Mouse (Mus musculus) heart, postnatal 0 days (tissue): ENCODE data around the gene Atp10a. TPM values are rescaled to one million over a fixed set of nuclear protein-coding genes. Genes with fewer than 3 reads are reported as not detected.
A peak's percentile ranks its signal among the peaks of the same experiment; 100 is the strongest.
"Not testable (repeated sequence)": the region's sequence is repeated elsewhere in the genome, so short reads cannot be mapped to it uniquely, and the experiment has no call there.

Experiments used
- ATAC-seq: fragments of 200-750 bp; cut with Nextera tagmentation; 2 replicates; pipeline ENCODE4 v1.8.0; 2017; ENCODE audit warnings: low read depth, moderate number of reproducible peaks, moderate library complexity; ENCODE audit not compliant: insufficient read depth
- DNase-seq: peaks from one replicate; pipeline ENCODE4 v3.0.0-alpha.2; 2016; ENCODE audit warnings: low spot score
- H3K27ac ChIP-seq: fragments of 300-500 bp; sonication (generic); 2 replicates; pipeline ENCODE4 v1.5.1; 2014; ENCODE audit warnings: low read depth, mild to moderate bottlenecking
- H3K27me3 ChIP-seq: fragments of 300-500 bp; sonication (generic); 2 replicates; pipeline ENCODE4 v1.6.1; 2014; ENCODE audit warnings: low read length, mixed read lengths; ENCODE audit not compliant: control insufficient read depth, insufficient read depth
- H3K36me3 ChIP-seq: fragments of 300-500 bp; sonication (generic); replicated peaks from 2 replicates; pipeline ENCODE4 v1.6.1; 2014; ENCODE audit warnings: low read length, mixed read lengths; ENCODE audit not compliant: control insufficient read depth, insufficient read depth
- H3K4me1 ChIP-seq: fragments of 300-500 bp; sonication (generic); 2 replicates; pipeline ENCODE4 v1.6.1; 2014; ENCODE audit warnings: antibody characterized with exemption; ENCODE audit not compliant: control insufficient read depth, insufficient read depth
- H3K4me2 ChIP-seq: fragments of 300-500 bp; sonication (generic); 2 replicates; pipeline ENCODE4 v1.6.1; 2014; ENCODE audit warnings: low read depth, mild to moderate bottlenecking, low read length, moderate library complexity
- H3K4me3 ChIP-seq: fragments of 300-500 bp; sonication (generic); 2 replicates; pipeline ENCODE4 v1.5.1; 2014; ENCODE audit warnings: low read depth, low read length
- H3K9ac ChIP-seq: fragments of 300-500 bp; sonication (generic); replicated peaks from 2 replicates; pipeline ENCODE4 v1.6.1; 2014; ENCODE audit warnings: low read depth, low read length, mixed read lengths
- H3K9me3 ChIP-seq: fragments of 300-500 bp; sonication (generic); replicated peaks from 2 replicates; pipeline ENCODE4 v1.6.1; 2016; ENCODE audit warnings: low read length; ENCODE audit not compliant: control insufficient read depth
- CTCF ChIP-seq: IDR thresholded peaks from 2 replicates; pipeline ENCODE4 v1.5.1; 2016; ENCODE audit warnings: antibody characterized with exemption, control low read depth, low read depth
- EP300 ChIP-seq: IDR thresholded peaks from 2 replicates; pipeline ENCODE4 v1.6.1; 2016; ENCODE audit warnings: antibody characterized with exemption, low read depth
- WGBS: fragments of 180-500 bp; shearing (Covaris S2); extraction: QIAGEN DNeasy Blood & Tissue Kit; methylation state at CpG from one replicate; pipeline ENCODE4 v1.1.7; 2014; 5-methylcytosine and 5-hydroxymethylcytosine counted together
- polyA plus RNA-seq: library from polyadenylated mRNA; unstranded; fragments of >200 nt; fragmentation: Nextera tagmentation; extraction: Ambion mirVana; gene quantifications from 2 replicates; pipeline ENCODE4 v1.2.1, GENCODE M21; 2015
- total RNA-seq: library from RNA; depleted of rRNA; stranded (reverse); fragments of >200 nt; gene quantifications from 2 replicates; pipeline ENCODE4 v1.2.3, GENCODE M21; 2014; ENCODE audit warnings: low replicate concordance

Atp10a gene
- total and polyA plus RNA-seq, 2 experiments from 2014 or later: 0.41 to 3.1 TPM

DNA sequence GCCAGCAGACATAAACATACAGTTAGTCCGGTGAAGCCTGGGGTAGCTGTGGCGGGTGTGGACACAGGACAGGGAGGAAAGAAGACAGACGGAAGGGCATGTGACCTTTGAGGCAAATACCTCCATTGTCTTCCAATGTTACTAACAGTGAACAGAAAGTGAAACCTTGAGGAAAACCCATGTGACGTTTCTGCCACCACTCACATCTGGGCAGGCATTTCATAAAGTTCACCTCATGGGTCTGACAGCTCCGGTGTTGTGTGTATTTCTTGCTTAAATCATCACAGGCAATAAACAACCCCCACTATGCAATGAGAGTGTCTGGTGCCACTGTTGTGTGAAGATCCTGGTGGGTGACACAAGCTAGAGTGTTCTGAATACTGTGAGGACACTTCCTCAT lies 173.1 kb downstream of the Atp10a start:
- TF ChIP-seq CTCF (no peak), EP300 (no peak)

DNA sequence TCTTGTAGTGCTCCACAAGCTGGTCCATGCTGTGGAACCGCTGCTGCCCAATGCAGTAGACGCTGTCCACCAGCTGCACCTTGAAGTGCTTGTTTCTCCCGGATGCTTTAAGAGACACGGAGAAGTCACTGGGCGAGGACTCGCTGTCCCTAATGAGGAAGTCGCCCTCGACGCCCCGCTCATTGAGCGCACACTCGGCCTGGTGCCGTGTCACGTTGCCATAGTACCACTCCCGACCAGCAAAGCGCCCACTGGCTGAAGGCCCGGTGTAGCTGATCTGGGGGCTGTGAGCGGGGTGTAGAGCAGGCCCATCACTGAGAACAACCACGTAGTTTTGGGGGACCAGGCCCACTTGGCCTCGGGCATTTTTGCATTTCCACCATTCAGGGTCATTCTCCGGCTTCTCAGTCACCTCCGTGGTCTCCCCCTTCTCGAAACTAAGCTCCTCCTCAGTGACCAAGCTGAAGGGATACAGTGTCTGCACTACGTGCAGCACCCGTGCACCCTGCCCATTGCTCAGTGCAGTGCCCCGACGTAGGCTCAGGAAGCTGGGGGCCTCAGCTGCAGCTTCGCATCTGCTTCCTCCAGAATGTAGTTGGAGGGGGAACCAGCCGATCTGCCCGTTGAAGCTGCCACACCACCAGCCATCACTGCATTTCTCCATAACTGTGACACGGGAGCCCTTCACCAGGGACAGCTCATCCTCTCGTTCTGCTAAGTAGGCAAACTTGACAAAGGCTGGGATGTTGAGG lies 181.1 kb downstream of the Atp10a start:
- WGBS: 88% methylated on average over 32 of the region's 32 CpGs
- not testable (repeated sequence) for H3K9me3 ChIP-seq, DNase-seq, H3K4me2 ChIP-seq, H3K4me3 ChIP-seq, ATAC-seq, H3K27me3 ChIP-seq, H3K27ac ChIP-seq, H3K9ac ChIP-seq, H3K36me3 ChIP-seq
- peaks cover 10% of the 10 kb centered on the region for H3K4me1 ChIP-seq

More for the DNA sequence above, 173.1 kb downstream of the Atp10a start:
- Histone ChIP-seq H3K27ac (no peak overlapping the region), H3K4me3 (no peak overlapping the region), H3K36me3 (peaks cover 7% of the 10 kb centered on the region; the same call in 1 of the 2 replicates), H3K4me1 (peaks cover 5% of the 10 kb centered on the region), H3K27me3 (no peaks in the 10 kb centered on the region), H3K4me2 (no peak overlapping the region), H3K9me3 (no peaks in the 10 kb centered on the region), H3K9ac (no peak overlapping the region)
- DNase-seq (no peak), ATAC-seq (peak; percentile 20; the same call in 1 of the 2 replicates)
- WGBS: 60% methylated on average over 5 of the region's 5 CpGs

DNA sequence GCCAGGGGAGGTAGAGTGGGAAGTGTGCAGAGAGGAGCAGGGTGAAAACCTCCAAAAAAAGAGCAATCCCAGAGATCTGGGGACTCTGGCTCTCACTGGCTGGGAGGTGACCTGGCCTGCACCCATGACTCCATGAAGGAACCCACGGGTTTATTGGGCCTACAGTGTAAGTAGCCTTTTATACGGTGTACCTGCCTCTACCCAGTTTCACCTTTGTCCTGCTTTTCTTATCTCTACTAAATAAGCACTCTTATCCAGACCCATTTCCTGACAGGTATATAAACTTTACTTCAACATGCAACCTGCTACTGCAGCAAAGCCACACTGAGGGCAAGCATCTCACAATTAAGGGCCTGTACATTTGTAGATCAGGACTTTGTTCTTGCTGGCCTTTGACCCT lies 184.4 kb downstream of the Atp10a start:
- DNase-seq: no peak
- no peaks in the 10 kb centered on the region for H3K9me3 ChIP-seq
- no peaks in the 10 kb centered on the region for H3K27me3 ChIP-seq
- no peak for TF ChIP-seq CTCF
- TF ChIP-seq EP300: no peak
- H3K9ac ChIP-seq: no peak overlapping the region
- no peak overlapping the region for H3K4me2 ChIP-seq
- ATAC-seq: no peak
- no peak overlapping the region for H3K4me3 ChIP-seq
- 72% methylated on average over 2 of the region's 2 CpGs for WGBS
- H3K27ac ChIP-seq: no peak overlapping the region
- peaks cover 37% of the 10 kb centered on the region for H3K4me1 ChIP-seq
- H3K36me3 ChIP-seq: no peaks in the 10 kb centered on the region

DNA sequence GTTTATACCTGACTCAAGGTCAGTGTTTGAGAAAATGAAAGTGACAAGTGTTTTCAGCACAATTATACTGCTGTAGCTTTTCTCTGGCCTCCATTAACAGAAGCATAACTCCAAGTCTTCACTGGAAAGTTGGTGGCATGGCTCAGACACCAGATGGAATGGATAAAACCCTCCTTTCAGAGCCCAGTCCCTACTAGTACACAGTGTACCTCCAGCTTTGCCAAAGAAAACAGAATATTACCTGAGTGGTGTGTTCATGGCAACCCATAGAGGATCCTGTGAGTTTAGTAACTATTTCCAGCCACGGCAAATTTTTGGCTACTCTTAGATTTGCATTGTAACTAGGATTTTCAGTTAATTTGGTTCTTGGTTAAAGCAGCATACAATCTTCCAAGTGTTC lies 185.1 kb downstream of the Atp10a start:
- Histone ChIP-seq H3K36me3 (no peaks in the 10 kb centered on the region), H3K27me3 (no peaks in the 10 kb centered on the region), H3K4me2 (no peak overlapping the region), H3K9ac (no peak overlapping the region), H3K9me3 (no peaks in the 10 kb centered on the region), H3K4me1 (peaks cover 37% of the 10 kb centered on the region), H3K4me3 (no peak overlapping the region), H3K27ac (peak overlapping the region; percentile 36; the same call in 1 of the 2 replicates)
- WGBS: 82% methylated on average over 1 of the region's 1 CpGs
- no peak for TF ChIP-seq CTCF
- TF ChIP-seq EP300: no peak
- ATAC-seq (no peak), DNase-seq (no peak)

DNA sequence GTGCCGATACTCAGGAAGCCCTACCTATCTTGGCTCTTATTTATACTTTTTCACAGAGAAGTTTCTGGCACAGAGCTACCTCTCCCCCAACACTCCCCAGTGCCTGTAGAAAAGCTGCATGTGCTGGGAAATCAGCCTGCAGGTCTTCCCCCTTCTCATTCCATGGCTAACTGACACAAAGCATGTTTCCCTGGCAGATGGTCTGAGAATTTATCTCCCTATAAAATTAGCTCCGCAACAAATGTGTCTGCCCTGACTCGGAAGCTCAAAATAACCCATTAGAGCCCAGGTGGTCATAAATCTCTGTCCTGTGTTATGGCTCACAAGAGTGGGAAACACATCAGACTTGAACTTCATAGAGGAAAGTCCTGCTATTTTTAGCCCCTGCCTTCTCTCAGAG lies 186.9 kb downstream of the Atp10a start:
- peak overlapping the region; percentile 7; the same call in 1 of the 2 replicates for H3K4me2 ChIP-seq
- TF ChIP-seq EP300 (no peak), CTCF (no peak)
- peak overlapping the region; percentile 37; the same call in 1 of the 2 replicates for H3K9ac ChIP-seq
- peaks cover 37% of the 10 kb centered on the region for H3K4me1 ChIP-seq
- H3K9me3 ChIP-seq: no peaks in the 10 kb centered on the region
- 7% methylated on average over 3 of the region's 3 CpGs for WGBS
- ATAC-seq (peak; percentile 60), DNase-seq (peak; percentile 78)
- no peaks in the 10 kb centered on the region for H3K27me3 ChIP-seq
- H3K27ac ChIP-seq: peak overlapping the region; percentile 91
- H3K4me3 ChIP-seq: no peak overlapping the region
- no peaks in the 10 kb centered on the region for H3K36me3 ChIP-seq
